Mouse (Mus musculus) forebrain, embryonic 16.5 days (tissue): ENCODE results near the gene Dennd1a. TPM values are rescaled to one million over a fixed set of nuclear protein-coding genes. Genes with fewer than 3 reads are reported as not detected.
A peak's percentile ranks its signal among the peaks of the same experiment; 100 is the strongest.

ENCODE experiments used
- ATAC-seq: fragments of 200-750 bp; cut with Nextera tagmentation; 2 replicates; pipeline ENCODE4 v1.8.0; 2017; ENCODE audit warnings: mild to moderate bottlenecking, moderate library complexity
- H3K27ac ChIP-seq: fragments of 300-500 bp; sonication (generic); 2 replicates; pipeline ENCODE4 v1.5.1; 2014; ENCODE audit warnings: low read length, control low read depth
- H3K27me3 ChIP-seq: fragments of 300-500 bp; sonication (generic); replicated peaks from 2 replicates; pipeline ENCODE4 v1.6.1; 2014; ENCODE audit warnings: low read length; ENCODE audit not compliant: control insufficient read depth, insufficient read depth
- H3K36me3 ChIP-seq: fragments of 300-500 bp; sonication (generic); 2 replicates; pipeline ENCODE4 v1.6.1; 2014; ENCODE audit not compliant: control insufficient read depth, insufficient read depth
- H3K4me1 ChIP-seq: fragments of 300-500 bp; sonication (generic); replicated peaks from 2 replicates; pipeline ENCODE4 v1.6.1; 2014; ENCODE audit warnings: low read length; ENCODE audit not compliant: control insufficient read depth, insufficient read depth
- H3K4me2 ChIP-seq: fragments of 300-500 bp; sonication (generic); 2 replicates; pipeline ENCODE4 v1.6.1; 2014; ENCODE audit warnings: mild to moderate bottlenecking, low read length, control low read depth
- H3K4me3 ChIP-seq: fragments of 300-500 bp; sonication (generic); replicated peaks from 2 replicates; pipeline ENCODE4 v1.5.1; 2014; ENCODE audit warnings: mild to moderate bottlenecking, low read length, control low read depth
- H3K9ac ChIP-seq: fragments of 300-500 bp; sonication (generic); replicated peaks from 2 replicates; pipeline ENCODE4 v1.6.1; 2014; ENCODE audit warnings: low read depth, low read length, control low read depth
- H3K9me3 ChIP-seq: fragments of 300-500 bp; sonication (generic); 2 replicates; pipeline ENCODE4 v1.6.1; 2016; ENCODE audit warnings: low read length; ENCODE audit not compliant: control insufficient read depth
- WGBS: fragments of 180-500 bp; shearing (Covaris S2); extraction: QIAGEN DNeasy Blood & Tissue Kit; methylation state at CpG from one replicate; pipeline ENCODE4 v1.1.7; 2014; 5-methylcytosine and 5-hydroxymethylcytosine counted together
- polyA plus RNA-seq: library from polyadenylated mRNA; unstranded; fragments of >200 nt; fragmentation: Nextera tagmentation; extraction: Ambion mirVana; gene quantifications from 2 replicates; pipeline ENCODE4 v1.2.1, GENCODE M21; 2015

The Dennd1a gene
- polyA plus RNA-seq, 1 experiment from 2014 or later: 19.5 TPM

DNA sequence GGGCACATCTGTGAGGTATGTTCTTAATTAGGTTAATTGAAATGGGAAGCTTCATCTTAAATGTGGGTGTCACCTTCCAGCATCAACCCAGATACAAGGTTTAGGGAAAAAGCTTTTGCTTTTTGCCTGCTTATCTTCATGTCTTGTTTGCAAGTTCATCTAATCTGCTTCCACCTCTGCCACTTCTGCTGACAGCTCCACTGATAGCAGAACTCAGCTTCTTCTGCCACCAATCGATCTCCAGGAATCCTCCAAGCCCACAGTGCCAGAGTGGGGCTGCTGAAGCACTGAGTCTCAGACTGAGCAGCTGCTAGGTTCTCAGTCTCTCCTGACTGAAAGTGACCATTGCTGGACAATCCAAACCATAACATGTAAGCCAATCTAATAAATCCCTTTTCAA, 74.1 kb downstream of the Dennd1a start:
- Histone ChIP-seq H3K9ac (no peak overlapping the region), H3K27me3 (no peaks in the 10 kb centered on the region), H3K9me3 (no peaks in the 10 kb centered on the region), H3K36me3 (no peaks in the 10 kb centered on the region), H3K4me3 (no peak overlapping the region), H3K27ac (no peak overlapping the region), H3K4me1 (no peaks in the 10 kb centered on the region), H3K4me2 (no peak overlapping the region)
- ATAC-seq: no peak
- 96% methylated on average over 1 of the region's 1 CpGs for WGBS

DNA sequence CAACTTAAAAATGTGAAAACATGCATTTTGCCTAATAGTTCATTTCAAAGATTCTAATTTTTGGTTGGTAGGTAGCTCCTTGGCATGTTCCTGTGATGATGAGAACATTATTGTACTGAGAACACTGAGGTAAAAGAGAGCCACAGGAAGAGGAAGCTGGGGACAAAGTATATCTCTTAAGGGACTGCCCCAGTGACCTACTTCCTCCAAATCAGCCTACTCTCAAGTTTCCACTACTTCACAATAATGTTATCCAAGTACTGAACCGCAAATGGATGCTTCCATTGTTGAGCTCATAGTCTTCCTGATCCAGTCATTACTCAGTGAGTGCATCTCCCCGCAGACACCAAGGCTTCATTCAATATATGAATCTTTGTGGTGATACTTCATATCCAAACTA, 75.8 kb downstream of the Dennd1a start:
- Histone ChIP-seq H3K9ac (no peak overlapping the region), H3K36me3 (no peaks in the 10 kb centered on the region), H3K4me2 (no peak overlapping the region), H3K27me3 (no peaks in the 10 kb centered on the region), H3K27ac (no peak overlapping the region), H3K9me3 (no peaks in the 10 kb centered on the region), H3K4me3 (no peak overlapping the region), H3K4me1 (no peaks in the 10 kb centered on the region)
- WGBS: 99% methylated on average over 2 of the region's 2 CpGs
- ATAC-seq: no peak

- Histone ChIP-seq H3K4me1 (no peaks in the 10 kb centered on the region), H3K27me3 (no peaks in the 10 kb centered on the region), H3K4me2 (no peak overlapping the region), H3K4me3 (no peak overlapping the region), H3K27ac (no peak overlapping the region), H3K9ac (no peak overlapping the region), H3K9me3 (no peaks in the 10 kb centered on the region), H3K36me3 (no peaks in the 10 kb centered on the region)
- no peak for ATAC-seq
- WGBS: 94% methylated on average over 1 of the region's 1 CpGs
Measured at GRCm38 (mm10) chr2:38207752-38208151, 79.4 kb downstream of the Dennd1a start.

DNA sequence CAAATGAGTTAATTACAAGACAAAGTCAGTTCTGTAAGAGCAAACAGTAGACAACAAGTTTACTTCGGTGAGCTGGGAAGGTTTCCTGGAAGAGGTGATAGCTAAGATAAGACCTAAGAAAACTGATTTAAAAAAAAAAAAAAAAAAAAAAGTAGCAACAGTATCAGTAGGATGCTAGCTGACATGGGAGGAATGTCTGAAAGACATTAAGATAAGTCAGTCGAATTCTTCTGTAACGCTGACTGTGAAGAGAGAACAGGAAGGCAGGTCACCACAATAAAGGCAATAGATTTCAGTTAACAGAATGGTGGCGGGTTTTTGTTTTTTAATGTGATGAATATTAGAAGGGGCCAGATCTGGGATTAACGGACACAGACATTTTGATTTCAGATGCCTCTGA, 81.9 kb downstream of the Dennd1a start:
- H3K27ac ChIP-seq: no peak overlapping the region
- H3K27me3 ChIP-seq: no peaks in the 10 kb centered on the region
- H3K9ac ChIP-seq: no peak overlapping the region
- H3K4me1 ChIP-seq: no peaks in the 10 kb centered on the region
- no peaks in the 10 kb centered on the region for H3K9me3 ChIP-seq
- H3K36me3 ChIP-seq: no peaks in the 10 kb centered on the region
- no peak for ATAC-seq
- WGBS: 66% methylated on average over 5 of the region's 5 CpGs
- no peak overlapping the region for H3K4me2 ChIP-seq
- H3K4me3 ChIP-seq: no peak overlapping the region

- whole genome bisulfite sequencing: 66% methylated on average over 2 of the region's 2 CpGs
- no peak overlapping the region for H3K4me2 ChIP-seq
- H3K4me1 ChIP-seq: no peaks in the 10 kb centered on the region
- H3K27ac ChIP-seq: no peak overlapping the region
- H3K9ac ChIP-seq: no peak overlapping the region
- no peak overlapping the region for H3K4me3 ChIP-seq
- H3K9me3 ChIP-seq: no peaks in the 10 kb centered on the region
- H3K27me3 ChIP-seq: no peaks in the 10 kb centered on the region
- no peaks in the 10 kb centered on the region for H3K36me3 ChIP-seq
- ATAC-seq: no peak
Measured at GRCm38 (mm10) chr2:38204696-38205095, 82.5 kb downstream of the Dennd1a start.

- ATAC-seq: no peak
- Histone ChIP-seq H3K4me2 (no peak overlapping the region), H3K27me3 (no peaks in the 10 kb centered on the region), H3K9me3 (no peaks in the 10 kb centered on the region), H3K27ac (no peak overlapping the region), H3K9ac (no peak overlapping the region), H3K4me1 (peaks cover 10% of the 10 kb centered on the region), H3K36me3 (no peaks in the 10 kb centered on the region), H3K4me3 (no peak overlapping the region)
- 67% methylated on average over 1 of the region's 1 CpGs for WGBS
Measured at GRCm38 (mm10) chr2:38198072-38198471, 89.1 kb downstream of the Dennd1a start.

GRCm38 (mm10) chr2:38196199-38197060, 90.8 kb downstream of the Dennd1a start:
- H3K27ac ChIP-seq: peak overlapping the region; percentile 47; the same call in 1 of the 2 replicates
- peak overlapping the region; percentile 33 for H3K4me2 ChIP-seq
- WGBS: 7% methylated on average over 9 of the region's 9 CpGs
- peak overlapping the region; percentile 11; the same call in 1 of the 2 replicates for H3K4me3 ChIP-seq
- H3K27me3 ChIP-seq: no peaks in the 10 kb centered on the region
- no peaks in the 10 kb centered on the region for H3K9me3 ChIP-seq
- H3K9ac ChIP-seq: no peak overlapping the region
- peak; percentile 85 for ATAC-seq
- H3K4me1 ChIP-seq: peaks cover 10% of the 10 kb centered on the region
- H3K36me3 ChIP-seq: no peaks in the 10 kb centered on the region

DNA sequence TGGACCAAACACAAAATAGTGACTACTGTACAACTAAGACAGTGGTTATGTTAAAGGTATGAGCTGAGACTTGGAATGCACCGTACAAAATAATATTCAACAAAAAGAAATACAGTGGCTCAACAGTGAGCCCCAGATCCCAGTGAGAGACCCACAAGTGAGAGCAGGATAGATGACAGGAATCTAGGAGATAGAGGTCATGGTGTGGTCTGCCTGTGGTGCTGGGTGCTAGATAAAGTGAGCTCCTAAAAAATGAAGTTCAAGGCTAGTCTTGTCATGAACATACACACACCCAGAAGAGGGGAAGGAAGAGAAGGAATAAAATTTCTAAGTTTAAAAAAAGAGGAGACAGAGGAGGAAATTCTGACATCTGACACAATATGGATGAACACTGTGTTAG, 95.2 kb downstream of the Dennd1a start:
- Histone ChIP-seq H3K36me3 (no peaks in the 10 kb centered on the region), H3K27ac (no peak overlapping the region), H3K4me3 (no peak overlapping the region), H3K4me2 (no peak overlapping the region), H3K9me3 (no peaks in the 10 kb centered on the region), H3K4me1 (peaks cover 8% of the 10 kb centered on the region), H3K9ac (no peak overlapping the region), H3K27me3 (no peaks in the 10 kb centered on the region)
- no peak for ATAC-seq
- 97% methylated on average over 1 of the region's 1 CpGs for WGBS

GRCm38 (mm10) chr2:38191601-38192000, 95.6 kb downstream of the Dennd1a start:
- Histone ChIP-seq H3K4me1 (peaks cover 4% of the 10 kb centered on the region), H3K4me3 (no peak overlapping the region), H3K9me3 (no peaks in the 10 kb centered on the region), H3K36me3 (no peaks in the 10 kb centered on the region), H3K27ac (no peak overlapping the region), H3K9ac (no peak overlapping the region), H3K4me2 (no peak overlapping the region), H3K27me3 (no peaks in the 10 kb centered on the region)
- ATAC-seq: no peak
